Mouse (Mus musculus) T-helper 2 cell (primary cell): ENCODE measurements around the gene Parp1.

Source experiments
- in situ Hi-C: fragments of 300-600 bp; cut with MboI, MseI; formaldehyde crosslinking; loops from one replicate; pipeline ENCODE4 v1.15.1; 2025; ENCODE audit warnings: high pct_unique_total_duplicates

The Parp1 gene

DNA sequence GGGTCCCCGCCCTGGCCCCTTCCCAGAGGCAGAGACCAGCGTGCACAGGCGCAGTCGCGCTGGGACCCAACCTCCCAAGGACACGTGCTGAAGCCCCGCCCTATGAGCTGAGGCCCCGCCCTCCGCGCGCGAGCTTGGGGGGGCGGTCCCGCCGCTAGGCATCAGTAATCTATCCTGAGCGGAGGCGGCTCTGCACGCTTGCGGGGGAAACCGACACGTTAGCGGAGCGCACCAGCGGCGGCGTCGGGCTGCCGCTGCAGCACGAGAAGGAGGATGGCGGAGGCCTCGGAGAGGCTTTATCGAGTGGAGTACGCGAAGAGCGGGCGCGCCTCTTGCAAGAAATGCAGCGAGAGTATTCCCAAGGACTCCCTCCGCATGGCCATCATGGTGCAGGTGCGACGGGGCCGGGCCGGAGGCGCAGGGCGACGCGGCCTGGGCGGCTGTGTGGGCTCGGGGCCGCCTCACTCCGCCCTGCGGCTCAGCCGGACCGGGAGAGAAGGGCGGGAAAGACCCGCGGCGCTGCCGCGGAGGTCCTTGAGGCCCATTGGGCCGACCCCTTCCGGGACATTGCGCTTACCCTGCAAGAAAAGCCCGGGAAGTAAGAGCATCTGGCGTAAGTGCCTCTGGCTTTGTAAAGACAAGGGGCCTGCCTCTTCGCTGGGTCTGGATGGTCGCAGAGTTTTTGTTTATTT is at the start of gene Parp1:
Parp1 (plus strand) TSS at position 164 of the 692 bp plus-strand sequence.
- in situ Hi-C loops, result no loop called here

GRCm38 (mm10) chr1:180519520-180519919 is 49.2 kb upstream of the Parp1 start:
- in situ Hi-C loops, result no loop called here

DNA sequence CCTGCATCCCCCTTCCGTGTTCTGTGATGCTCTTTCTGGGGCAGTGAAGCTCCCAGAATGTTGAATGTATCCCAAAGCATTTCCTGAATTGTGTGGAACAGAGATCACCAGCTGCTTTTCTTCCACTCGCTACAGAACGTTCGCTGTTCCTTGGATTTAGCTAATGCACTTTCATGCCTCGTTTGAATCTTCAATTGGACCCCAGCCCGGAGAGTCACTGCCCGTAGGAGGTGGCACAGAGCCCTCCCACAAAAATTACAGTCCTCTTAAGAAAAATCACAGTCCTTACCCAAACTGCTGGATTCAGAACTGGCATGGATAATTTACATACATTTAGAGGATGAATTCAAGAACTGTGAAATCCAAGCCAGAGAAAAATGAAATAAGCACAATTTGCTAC is 48.5 kb upstream of the Parp1 start:
- in situ Hi-C loops, result no loop called here

DNA sequence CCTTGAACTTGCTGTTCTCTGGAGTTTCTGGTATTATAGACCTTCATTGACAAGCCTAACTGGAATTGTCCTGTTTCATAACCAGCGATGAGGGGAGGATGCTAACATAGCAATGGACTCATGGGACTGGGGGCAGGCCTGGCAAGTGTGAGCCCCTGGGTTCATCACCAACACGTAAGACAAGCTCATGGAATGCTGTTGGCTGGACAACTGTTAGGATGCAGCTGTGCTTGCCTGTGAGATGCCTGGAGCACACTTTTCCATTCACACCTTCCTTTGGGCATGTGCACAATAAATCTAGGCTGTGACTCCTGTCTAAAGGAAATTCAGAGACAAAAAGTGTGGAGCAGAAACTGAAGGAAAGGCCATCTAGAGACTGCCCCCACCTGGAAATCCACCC is 45.4 kb upstream of the Parp1 start:
- in situ Hi-C loops, result no loop called here

- in situ Hi-C loops, result no loop called here
Observed at GRCm38 (mm10) chr1:180525301-180525700, 43.4 kb upstream of the Parp1 start.

DNA sequence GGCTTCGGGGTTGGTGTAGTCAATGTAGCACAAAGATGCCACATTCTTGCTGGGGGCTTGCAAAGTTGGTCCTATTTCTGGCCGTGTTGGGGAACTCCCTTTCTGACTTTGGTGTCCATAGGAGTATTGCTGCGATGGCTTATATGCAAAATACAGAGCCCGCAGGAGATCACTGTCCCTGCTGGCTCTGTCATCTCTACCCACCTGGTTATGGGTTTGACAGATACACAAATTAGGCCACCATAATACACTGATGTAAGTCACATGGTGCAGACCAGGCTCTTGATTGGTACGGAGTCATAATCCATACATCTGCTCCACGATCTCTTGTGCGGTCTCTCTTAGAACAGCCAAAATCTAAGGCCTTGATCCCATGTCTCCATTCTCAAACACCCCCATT is 38.9 kb upstream of the Parp1 start:
- in situ Hi-C loops, result no loop called here

- in situ Hi-C loops, result no loop called here
Observed at GRCm38 (mm10) chr1:180530457-180531263, 38.1 kb upstream of the Parp1 start.

DNA sequence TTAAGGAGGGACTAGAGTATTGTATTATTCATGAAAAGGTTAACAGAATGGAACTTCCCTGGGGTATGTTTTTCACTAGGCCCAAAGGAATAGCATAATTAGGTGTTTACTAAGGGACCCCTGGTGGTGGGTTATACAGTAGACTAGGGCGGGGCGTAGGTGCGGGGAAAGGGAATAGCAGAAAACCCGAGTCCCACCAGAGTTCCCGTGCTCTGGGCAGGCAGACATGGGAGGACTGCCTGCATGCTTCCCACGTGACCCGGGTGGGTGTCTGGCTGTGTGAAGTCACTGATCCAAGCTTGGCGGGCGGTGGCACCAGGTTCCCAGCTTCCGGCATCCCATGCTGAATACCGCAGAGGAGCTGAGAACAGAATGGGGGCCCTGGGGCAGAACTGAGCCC is 36.1 kb upstream of the Parp1 start:
- in situ Hi-C loops, result no loop called here

DNA sequence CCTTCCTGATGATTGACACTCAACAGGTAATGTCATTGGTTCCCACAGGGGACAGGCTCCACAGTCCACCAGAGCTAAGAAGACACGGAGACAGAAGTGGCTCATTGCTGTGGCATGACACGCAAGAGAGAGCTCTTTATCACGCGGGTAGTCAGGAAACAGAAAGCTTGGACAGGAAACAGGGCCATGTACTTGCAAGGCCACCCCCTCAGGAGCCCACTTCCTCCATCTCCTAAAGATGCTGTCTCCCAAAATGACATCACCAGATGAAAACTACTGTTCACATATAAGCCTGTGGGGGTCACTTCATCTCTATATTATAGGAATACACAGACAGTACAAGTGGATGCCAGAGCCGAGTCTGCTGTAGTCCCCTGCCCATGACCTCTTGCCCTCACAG is 32.0 kb upstream of the Parp1 start:
- in situ Hi-C loops, result no loop called here

DNA sequence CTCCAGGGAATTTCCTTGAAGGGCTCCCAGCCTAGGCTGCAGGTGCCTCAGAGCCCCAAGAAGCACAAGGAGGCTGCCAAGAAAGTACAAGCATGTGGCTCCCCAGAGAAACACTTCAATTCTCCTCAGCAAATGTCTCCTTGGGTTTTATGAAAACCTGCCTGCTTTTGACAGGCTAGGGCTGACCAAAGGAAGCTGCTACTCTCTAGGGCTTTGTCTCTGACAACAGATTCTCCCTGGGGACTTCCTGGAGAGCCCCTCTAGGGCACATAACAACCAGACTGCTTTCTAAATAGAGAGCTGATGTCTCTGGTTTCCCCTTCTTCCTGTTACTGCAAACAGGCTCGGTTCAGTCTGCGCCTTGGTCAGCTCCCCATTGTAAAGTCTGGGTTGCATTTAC is 27.5 kb upstream of the Parp1 start:
- in situ Hi-C loops, result no loop called here

GRCm38 (mm10) chr1:180541883-180542711 is 26.6 kb upstream of the Parp1 start:
- in situ Hi-C loops, result no loop called here

DNA sequence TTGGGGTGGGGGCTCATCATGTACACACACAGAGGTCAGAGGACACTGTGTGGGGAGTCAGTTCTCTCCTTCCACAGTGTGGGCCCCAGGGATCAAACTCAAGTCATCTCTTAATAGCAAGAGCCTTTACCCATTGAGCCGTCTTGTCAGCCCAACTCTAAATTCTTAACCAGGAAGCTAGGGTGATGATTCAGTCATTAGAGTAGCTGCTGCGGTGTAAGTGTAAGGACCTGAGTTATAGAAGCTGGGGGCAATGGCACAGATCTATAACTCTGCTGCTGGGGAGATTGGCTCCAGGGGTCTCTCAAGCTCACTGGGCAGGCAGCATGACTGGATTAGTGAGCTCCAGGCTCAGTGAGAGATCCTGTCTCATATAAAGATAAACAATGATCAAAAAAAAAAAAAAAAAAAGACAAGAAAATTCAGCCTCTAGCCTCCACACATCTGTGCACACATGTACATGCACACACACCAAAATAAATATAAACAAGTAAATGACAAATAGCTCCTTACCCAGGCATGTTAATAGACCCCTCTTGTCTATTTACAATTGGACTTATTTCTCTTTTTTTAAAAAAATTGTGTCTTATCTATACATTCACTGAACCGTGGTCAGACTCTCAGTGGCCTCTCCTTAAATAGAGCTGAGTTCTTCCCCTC is 25.9 kb upstream of the Parp1 start:
- in situ Hi-C loops, result no loop called here

DNA sequence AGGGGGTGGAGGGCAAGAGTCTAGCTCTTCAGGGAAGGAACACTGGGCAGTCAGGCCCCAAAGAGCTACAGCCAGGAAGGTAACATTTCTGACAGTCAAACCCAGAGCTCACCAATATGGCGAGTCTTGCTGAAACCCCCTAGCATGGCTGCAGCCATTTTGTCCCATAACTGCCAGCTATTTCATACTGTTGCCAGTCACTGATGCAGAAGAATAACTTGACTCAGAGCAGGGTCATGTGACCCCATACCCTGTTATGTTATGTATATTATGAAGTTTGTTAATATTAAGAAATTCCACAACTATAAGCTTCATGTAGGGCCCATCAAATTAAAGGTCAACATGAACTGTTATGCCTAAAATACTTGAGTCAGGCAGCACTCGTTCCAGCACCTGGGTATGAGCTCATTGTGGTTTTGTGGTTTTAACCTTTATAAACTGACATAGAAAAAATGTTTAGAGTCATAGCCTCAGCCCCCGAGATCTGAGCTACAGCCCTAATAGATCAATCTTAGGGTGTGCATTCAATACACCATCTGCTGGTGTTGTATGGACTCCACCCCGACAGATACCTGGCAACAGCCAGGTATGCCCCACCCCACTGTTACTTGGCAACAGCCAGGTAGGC is 22.7 kb upstream of the Parp1 start:
- in situ Hi-C loops, result no loop called here

DNA sequence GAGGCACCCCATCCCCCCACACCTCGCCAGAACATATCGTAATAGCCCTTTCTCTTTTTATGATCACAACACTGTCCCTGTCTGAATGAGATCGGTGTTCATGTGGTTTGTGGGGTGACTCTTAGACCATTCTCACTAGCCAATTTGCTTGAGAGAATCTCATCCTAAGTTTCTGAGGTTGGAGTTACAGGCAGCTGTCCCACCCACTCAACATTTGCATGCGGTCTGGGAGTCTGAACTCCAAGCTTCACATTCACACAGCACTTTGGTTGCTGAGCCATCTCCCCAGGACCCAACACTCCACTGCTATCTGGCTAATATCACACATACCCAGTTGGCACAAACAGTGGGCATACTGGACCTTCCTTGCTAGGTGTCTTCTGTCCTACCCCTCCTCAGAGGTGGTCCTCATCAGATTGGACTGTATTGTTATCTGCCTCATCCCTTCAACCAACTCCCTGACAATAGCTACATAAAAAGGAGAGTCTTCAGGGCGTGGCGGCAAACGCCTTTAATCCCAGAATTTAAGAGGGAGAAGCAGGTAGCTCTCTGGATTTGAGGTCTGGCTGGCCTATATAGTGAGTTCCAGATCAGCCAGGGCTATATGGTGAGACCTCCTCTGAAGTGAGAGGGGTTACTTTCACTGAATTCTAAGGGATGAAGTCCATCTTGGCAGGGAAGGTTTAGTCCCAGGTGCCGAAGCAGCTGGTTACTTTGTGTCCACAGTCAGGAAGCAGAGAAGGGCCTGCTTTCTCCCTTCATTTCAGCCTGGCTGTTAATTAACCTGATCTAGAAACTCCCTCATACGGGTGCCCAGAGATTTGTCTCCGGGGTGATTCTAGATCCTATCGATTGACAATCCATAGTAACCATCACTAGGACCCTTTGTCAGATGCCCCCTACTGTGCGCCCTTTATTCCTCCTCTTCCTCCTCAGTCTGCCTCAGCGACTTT is 21.6 kb upstream of the Parp1 start:
- in situ Hi-C loops, result no loop called here

- in situ Hi-C loops, result no loop called here
Observed at GRCm38 (mm10) chr1:180547751-180548669, 20.7 kb upstream of the Parp1 start.

DNA sequence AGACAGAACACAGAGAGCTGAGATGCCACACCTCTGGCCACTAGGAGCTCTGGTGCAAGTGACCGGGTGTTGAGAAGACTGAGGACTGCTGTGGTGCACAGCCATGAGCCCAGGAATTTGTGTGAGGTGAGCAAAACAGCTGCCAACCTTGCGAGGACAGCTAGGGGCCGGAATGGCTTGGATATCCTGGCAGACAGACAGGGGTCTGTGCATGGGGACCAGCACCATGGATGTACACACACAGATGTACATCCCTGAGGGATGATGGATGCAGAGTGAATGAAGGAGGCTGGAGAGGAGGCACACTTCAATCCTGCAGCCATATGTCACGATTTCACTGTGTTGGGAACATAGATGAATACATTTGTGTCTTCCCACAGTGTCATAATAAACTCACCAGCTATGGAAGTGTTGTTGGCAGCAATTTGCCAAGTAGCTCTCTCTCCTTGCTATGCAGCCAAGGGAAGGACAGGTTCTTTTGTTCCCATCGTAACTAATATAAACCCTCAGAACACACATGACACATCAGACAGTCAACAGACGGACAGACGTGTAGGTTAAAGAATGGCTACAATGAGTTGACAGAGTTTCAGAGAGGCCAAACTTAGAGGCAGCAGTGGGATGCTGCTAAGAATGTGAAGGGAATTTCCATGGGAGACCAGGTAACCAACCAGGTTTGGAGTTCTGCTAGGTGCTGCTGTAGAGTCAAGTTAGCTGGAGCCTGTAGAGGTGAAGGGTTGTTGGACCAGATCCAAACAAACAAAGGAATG is 19.0 kb upstream of the Parp1 start:
- in situ Hi-C loops, result no loop called here

DNA sequence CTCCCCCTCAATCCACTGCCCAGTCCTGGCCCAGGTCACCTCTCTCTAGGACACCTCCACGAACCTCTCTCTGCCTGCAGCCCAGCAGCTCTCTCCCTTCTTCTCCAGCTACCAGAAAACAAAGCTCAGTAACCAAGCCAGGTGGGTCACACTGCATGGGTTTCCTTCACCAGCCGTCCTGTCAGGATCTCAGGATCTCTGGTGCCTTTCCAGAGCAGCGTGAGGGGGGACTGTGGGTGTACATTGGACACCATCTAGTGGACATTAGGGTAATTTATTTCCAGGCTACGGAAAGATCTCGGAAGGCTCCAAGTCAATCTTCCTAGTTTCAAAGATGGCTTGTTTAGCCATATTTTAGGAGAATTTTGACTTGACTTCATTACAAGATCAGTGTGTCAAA is 18.0 kb upstream of the Parp1 start:
- in situ Hi-C loops, result no loop called here

- in situ Hi-C loops, result no loop called here
Observed at GRCm38 (mm10) chr1:180556899-180557298, 11.8 kb upstream of the Parp1 start.
